Mouse (Mus musculus): ENCODE data around the gene Foxg1. TPM values are rescaled to one million over a fixed set of nuclear protein-coding genes. Genes with fewer than 3 reads are reported as not detected.
A peak's percentile ranks its signal among the peaks of the same experiment; 100 is the strongest.

Gene Foxg1
- polyA plus RNA-seq, 1 experiment from 2014 or later, result 0.88 TPM

DNA sequence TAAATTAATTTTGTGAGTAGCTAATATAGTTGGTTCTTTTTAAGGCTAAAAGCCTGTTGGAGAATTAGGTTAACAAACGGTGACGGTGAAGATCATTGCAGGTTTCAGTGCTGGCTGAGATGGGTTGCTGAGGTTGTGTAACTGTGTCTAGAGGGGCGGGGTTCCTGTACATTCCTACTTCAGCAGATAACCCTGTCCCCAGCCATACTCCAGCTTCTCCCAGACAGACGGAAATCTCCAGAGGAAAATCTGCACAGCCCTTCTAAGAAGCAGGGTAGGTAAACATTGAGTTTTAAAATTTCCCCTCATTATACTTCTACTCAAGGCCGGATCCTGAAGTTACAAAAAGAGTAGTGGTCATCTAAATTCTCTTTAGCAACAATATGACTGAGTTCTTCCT lies 7.2 kb downstream of the Foxg1 start:
- 2% methylated on average over 5 of the region's 5 CpGs for WGBS
- Histone ChIP-seq H3K36me3 (no peaks in the 10 kb centered on the region), H3K27me3 (peaks cover 66% of the 10 kb centered on the region), H3K9me3 (no peaks in the 10 kb centered on the region), H3K4me3 (no peak overlapping the region), H3K9ac (no peak overlapping the region), H3K4me2 (no peak overlapping the region), H3K27ac (replicated peaks) (no peak overlapping the region), H3K4me1 (replicated peaks) (peaks cover 7% of the 10 kb centered on the region)
- ATAC-seq (ENCODE audit: low FRiP score, low read depth), result no peak

DNA sequence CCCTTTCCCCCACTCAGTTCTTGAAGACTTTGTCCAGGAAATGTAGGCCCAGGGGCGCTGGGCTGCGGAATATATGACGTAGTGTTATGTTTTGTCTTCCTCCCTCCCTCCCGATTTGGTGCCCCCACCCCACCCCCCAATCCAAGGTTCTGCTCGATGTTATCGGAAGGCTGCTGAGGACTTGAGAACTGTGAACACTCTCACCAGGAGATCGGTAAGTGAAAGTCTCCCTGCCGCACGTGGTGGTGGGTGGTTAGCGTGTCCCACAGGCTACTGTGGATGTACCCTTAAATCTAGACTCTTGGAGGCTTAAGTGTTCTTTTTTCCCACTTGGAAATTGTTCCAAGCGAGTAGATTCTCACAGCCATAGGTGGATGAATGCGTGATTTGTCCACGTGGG lies 7.8 kb downstream of the Foxg1 start:
- no peak for ATAC-seq (ENCODE audit: low FRiP score, low read depth)
- WGBS, result 2% methylated on average over 13 of the region's 13 CpGs
- peaks cover 66% of the 10 kb centered on the region for H3K27me3 ChIP-seq

DNA sequence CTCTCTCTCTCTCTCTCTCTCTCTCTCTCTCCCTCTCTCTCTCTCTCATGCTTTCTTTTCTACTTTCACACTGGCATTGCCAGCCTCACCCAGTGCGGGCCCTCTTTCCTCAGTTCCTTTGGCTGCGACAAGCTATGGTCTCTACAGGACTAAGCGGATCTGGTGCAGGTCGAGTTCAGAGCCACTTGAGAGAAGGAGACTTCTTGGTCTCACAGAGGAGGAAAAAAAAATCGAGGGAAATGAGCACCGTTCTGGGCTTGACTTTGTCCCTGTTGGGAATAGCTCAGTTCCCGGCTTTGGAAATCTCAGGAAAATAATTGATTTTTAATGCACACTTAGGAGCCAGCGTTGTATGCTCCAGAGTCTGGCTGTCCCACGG lies 8.5 kb downstream of the Foxg1 start:
- Histone ChIP-seq H3K36me3 (no peaks in the 10 kb centered on the region), H3K9ac (no peak overlapping the region), H3K27me3 (peaks cover 64% of the 10 kb centered on the region), H3K9me3 (no peaks in the 10 kb centered on the region), H3K4me2 (peak overlapping the region; percentile 41), H3K4me1 (replicated peaks) (peaks cover 7% of the 10 kb centered on the region), H3K27ac (replicated peaks) (no peak overlapping the region), H3K4me3 (0 out of 2 replicates have a peak overlapping the region, but pooled peaks have one; percentile 4)
- 1% methylated on average over 9 of the region's 9 CpGs for WGBS
- ATAC-seq (ENCODE audit: low FRiP score, low read depth), result no peak

More for the DNA sequence above, 7.8 kb downstream of the Foxg1 start:
- Histone ChIP-seq H3K9ac (no peak overlapping the region), H3K4me3 (no peak overlapping the region), H3K27ac (replicated peaks) (no peak overlapping the region), H3K36me3 (no peaks in the 10 kb centered on the region), H3K4me1 (replicated peaks) (peaks cover 7% of the 10 kb centered on the region), H3K4me2 (no peak overlapping the region), H3K9me3 (no peaks in the 10 kb centered on the region)

GRCm38 (mm10) chr12:49391305-49392040 lies 9.0 kb downstream of the Foxg1 start:
- no peak overlapping the region for H3K27ac ChIP-seq (replicated peaks)
- ATAC-seq (ENCODE audit: low FRiP score, low read depth), result peak; percentile 94
- H3K9me3 ChIP-seq, result no peaks in the 10 kb centered on the region
- under 1% methylated on average over 42 of the region's 42 CpGs for WGBS
- 0 out of 2 replicates have a peak overlapping the region, but pooled peaks have one; percentile 4 for H3K4me3 ChIP-seq
- peaks cover 7% of the 10 kb centered on the region for H3K4me1 ChIP-seq (replicated peaks)
- H3K4me2 ChIP-seq, result peak overlapping the region; percentile 41
- no peak overlapping the region for H3K9ac ChIP-seq
- no peaks in the 10 kb centered on the region for H3K36me3 ChIP-seq
- peaks cover 64% of the 10 kb centered on the region for H3K27me3 ChIP-seq

- no peak overlapping the region for H3K4me2 ChIP-seq
- H3K4me1 ChIP-seq (replicated peaks), result peaks cover 7% of the 10 kb centered on the region
- H3K27me3 ChIP-seq, result peaks cover 68% of the 10 kb centered on the region
- no peak overlapping the region for H3K9ac ChIP-seq
- no peak for ATAC-seq (ENCODE audit: low FRiP score, low read depth)
- H3K36me3 ChIP-seq, result no peaks in the 10 kb centered on the region
- H3K9me3 ChIP-seq, result no peaks in the 10 kb centered on the region
- H3K27ac ChIP-seq (replicated peaks), result no peak overlapping the region
- WGBS, result 2% methylated on average over 10 of the region's 10 CpGs
- H3K4me3 ChIP-seq, result no peak overlapping the region
These were observed 9.6 kb downstream of the Foxg1 start for GRCm38 (mm10) chr12:49392041-49392390.

DNA sequence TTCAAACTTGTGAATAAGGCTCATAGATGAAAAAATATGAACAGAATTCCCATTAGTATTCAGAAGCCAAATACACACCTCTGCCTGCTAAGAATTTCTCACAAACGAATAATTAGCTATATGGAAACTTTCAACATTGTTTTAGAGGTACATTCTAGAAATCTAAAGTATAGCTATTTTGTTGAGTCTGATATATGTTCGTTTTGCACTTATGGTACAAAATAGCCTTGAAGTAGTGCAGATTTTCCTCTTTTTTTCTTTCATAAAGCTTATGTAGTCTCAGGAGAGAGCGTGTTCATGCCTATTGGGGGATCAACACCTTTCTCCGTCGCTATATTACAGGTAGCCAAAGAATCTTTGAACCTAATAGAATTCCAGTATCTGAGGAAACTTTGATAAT lies 10.4 kb downstream of the Foxg1 start:
- H3K9me3 ChIP-seq, result no peaks in the 10 kb centered on the region
- no peak overlapping the region for H3K27ac ChIP-seq (replicated peaks)
- H3K4me2 ChIP-seq, result no peak overlapping the region
- no peak for ATAC-seq (ENCODE audit: low FRiP score, low read depth)
- H3K9ac ChIP-seq, result no peak overlapping the region
- H3K27me3 ChIP-seq, result peaks cover 73% of the 10 kb centered on the region
- H3K4me1 ChIP-seq (replicated peaks), result peaks cover 7% of the 10 kb centered on the region
- H3K36me3 ChIP-seq, result no peaks in the 10 kb centered on the region
- WGBS, result 5% methylated on average over 5 of the region's 5 CpGs
- no peak overlapping the region for H3K4me3 ChIP-seq

DNA sequence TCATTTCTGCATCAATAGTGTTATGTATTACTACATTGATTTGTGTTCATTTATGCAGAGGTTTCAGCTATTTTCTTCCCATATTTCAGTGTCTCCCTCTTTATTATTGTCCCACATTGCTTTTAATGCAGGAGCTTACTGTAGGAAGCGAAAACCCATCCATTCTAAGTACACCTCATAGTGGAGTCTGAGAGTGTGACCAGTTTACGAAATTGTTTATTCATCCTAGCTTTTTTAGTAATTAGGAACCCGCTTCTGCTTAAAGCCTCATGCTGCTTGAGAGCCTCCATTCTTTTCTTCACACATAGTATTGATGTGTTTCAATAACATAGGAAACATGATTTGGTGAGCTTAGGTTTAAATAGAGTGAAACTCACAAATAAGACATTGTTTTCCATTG lies 11.2 kb downstream of the Foxg1 start:
- 8% methylated on average over 3 of the region's 3 CpGs for WGBS
- no peaks in the 10 kb centered on the region for H3K9me3 ChIP-seq
- no peak overlapping the region for H3K4me3 ChIP-seq
- H3K27ac ChIP-seq (replicated peaks), result no peak overlapping the region
- H3K36me3 ChIP-seq, result no peaks in the 10 kb centered on the region
- no peak for ATAC-seq (ENCODE audit: low FRiP score, low read depth)
- peaks cover 75% of the 10 kb centered on the region for H3K27me3 ChIP-seq
- peaks cover 7% of the 10 kb centered on the region for H3K4me1 ChIP-seq (replicated peaks)
- H3K9ac ChIP-seq, result no peak overlapping the region
- H3K4me2 ChIP-seq, result no peak overlapping the region

GRCm38 (mm10) chr12:49394181-49394580 lies 11.7 kb downstream of the Foxg1 start:
- WGBS, result 6% methylated on average over 1 of the region's 1 CpGs
- H3K36me3 ChIP-seq, result no peaks in the 10 kb centered on the region
- H3K27ac ChIP-seq (replicated peaks), result no peak overlapping the region
- no peak overlapping the region for H3K4me3 ChIP-seq
- ATAC-seq (ENCODE audit: low FRiP score, low read depth), result no peak
- no peak overlapping the region for H3K4me2 ChIP-seq
- peaks cover 7% of the 10 kb centered on the region for H3K4me1 ChIP-seq (replicated peaks)
- no peaks in the 10 kb centered on the region for H3K9me3 ChIP-seq
- peaks cover 75% of the 10 kb centered on the region for H3K27me3 ChIP-seq
- H3K9ac ChIP-seq, result no peak overlapping the region

GRCm38 (mm10) chr12:49394836-49395235 lies 12.4 kb downstream of the Foxg1 start:
- no peak overlapping the region for H3K4me2 ChIP-seq
- H3K9ac ChIP-seq, result no peak overlapping the region
- H3K9me3 ChIP-seq, result no peaks in the 10 kb centered on the region
- H3K36me3 ChIP-seq, result no peaks in the 10 kb centered on the region
- no peak overlapping the region for H3K27ac ChIP-seq (replicated peaks)
- H3K4me1 ChIP-seq (replicated peaks), result peaks cover 7% of the 10 kb centered on the region
- H3K27me3 ChIP-seq, result peaks cover 72% of the 10 kb centered on the region
- ATAC-seq (ENCODE audit: low FRiP score, low read depth), result no peak
- under 1% methylated on average over 17 of the region's 17 CpGs for WGBS
- H3K4me3 ChIP-seq, result no peak overlapping the region

GRCm38 (mm10) chr12:49395969-49396368 lies 13.5 kb downstream of the Foxg1 start:
- H3K27me3 ChIP-seq, result peaks cover 74% of the 10 kb centered on the region
- no peak overlapping the region for H3K4me2 ChIP-seq
- ATAC-seq (ENCODE audit: low FRiP score, low read depth), result no peak
- no peak overlapping the region for H3K4me3 ChIP-seq
- H3K9ac ChIP-seq, result no peak overlapping the region
- H3K9me3 ChIP-seq, result no peaks in the 10 kb centered on the region
- no peak overlapping the region for H3K27ac ChIP-seq (replicated peaks)
- no peaks in the 10 kb centered on the region for H3K36me3 ChIP-seq
- WGBS, result 20% methylated on average over 2 of the region's 2 CpGs
- peaks cover 9% of the 10 kb centered on the region for H3K4me1 ChIP-seq (replicated peaks)

DNA sequence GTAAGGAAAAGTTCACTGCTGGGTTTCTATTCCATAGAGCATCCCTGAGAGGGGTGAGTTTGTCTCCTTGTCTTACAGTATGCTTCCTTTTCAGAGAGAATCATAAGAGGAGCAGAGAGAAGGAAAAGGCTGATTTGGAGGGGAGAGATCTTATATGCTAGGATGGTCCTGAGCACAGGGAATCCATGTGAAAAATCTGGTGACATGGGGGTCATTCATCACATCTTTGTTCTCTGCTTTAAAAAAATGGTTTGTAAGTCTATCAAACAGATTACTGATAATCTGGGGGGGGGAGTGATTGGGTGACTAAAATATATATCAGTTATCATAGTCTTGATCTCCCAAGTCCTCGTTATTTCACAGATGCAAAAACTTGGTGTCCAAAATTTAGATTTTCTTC lies 14.3 kb downstream of the Foxg1 start:
- Histone ChIP-seq H3K4me2 (no peak overlapping the region), H3K4me3 (no peak overlapping the region), H3K27ac (replicated peaks) (no peak overlapping the region), H3K36me3 (no peaks in the 10 kb centered on the region), H3K9me3 (no peaks in the 10 kb centered on the region), H3K27me3 (peaks cover 73% of the 10 kb centered on the region), H3K9ac (no peak overlapping the region), H3K4me1 (replicated peaks) (peaks cover 10% of the 10 kb centered on the region)
- ATAC-seq (ENCODE audit: low FRiP score, low read depth), result no peak
- 35% methylated on average over 1 of the region's 1 CpGs for WGBS

- no peaks in the 10 kb centered on the region for H3K9me3 ChIP-seq
- WGBS, result 23% methylated on average over 4 of the region's 4 CpGs
- H3K27ac ChIP-seq (replicated peaks), result no peak overlapping the region
- ATAC-seq (ENCODE audit: low FRiP score, low read depth), result no peak
- H3K36me3 ChIP-seq, result no peaks in the 10 kb centered on the region
- H3K27me3 ChIP-seq, result peaks cover 69% of the 10 kb centered on the region
- H3K4me2 ChIP-seq, result no peak overlapping the region
- peaks cover 10% of the 10 kb centered on the region for H3K4me1 ChIP-seq (replicated peaks)
- H3K4me3 ChIP-seq, result no peak overlapping the region
- no peak overlapping the region for H3K9ac ChIP-seq
These were observed 15.1 kb downstream of the Foxg1 start for GRCm38 (mm10) chr12:49397443-49398162.
